20 mouse cellular contexts compared by ENCODE assay signal in genomic region chr3:26637402-26637801, GRCm38 (mm10). TPM values are rescaled to one million over a fixed set of nuclear protein-coding genes. Genes with fewer than 3 reads are reported as not detected.
"Had no signal": no experiment of that assay in that cellular context is flagged by ENCODE, and none has a peak within 500 bp of the region (broad histone marks: within the 10 kb centered on the region; RNA-seq: fewer than 3 reads in every experiment).

TSS of gene Spata16 (plus strand) at chr3:26637620.

- H3K27ac ChIP-seq: lung, embryonic 15.5 days; macrophage; midbrain, embryonic 13.5 days; midbrain, embryonic 15.5 days; neural tube, embryonic 12.5 days; stomach, embryonic 15.5 days; stomach, postnatal 0 days had no signal

- H3K4me1 ChIP-seq: lung, embryonic 15.5 days; megakaryocyte, embryonic 14.5 days; stomach, embryonic 15.5 days had no signal

- H3K4me3 ChIP-seq: lung, embryonic 15.5 days; megakaryocyte, embryonic 14.5 days; midbrain, embryonic 13.5 days; midbrain, embryonic 15.5 days; neural tube, embryonic 12.5 days; stomach, embryonic 15.5 days had no signal

- DNase-seq: liver, postnatal 0 days; lung, adult 2 months; lung, postnatal 14 days; lung, postnatal 36 days; right cerebral cortex, postnatal 14 days; thymus, adult 2 months; thymus, postnatal 25 days; thymus, postnatal 4 days had no signal

- H3K36me3 ChIP-seq: lung, embryonic 15.5 days; midbrain, embryonic 13.5 days; midbrain, embryonic 15.5 days; neural tube, embryonic 12.5 days; stomach, embryonic 15.5 days had no signal

- H3K9ac ChIP-seq: liver, postnatal 0 days; lung, embryonic 15.5 days; midbrain, embryonic 13.5 days; midbrain, embryonic 15.5 days; neural tube, embryonic 12.5 days; stomach, embryonic 15.5 days had no signal

- H3K9me3 ChIP-seq: lung, embryonic 15.5 days; midbrain, embryonic 13.5 days; midbrain, embryonic 15.5 days; neural tube, embryonic 12.5 days; stomach, embryonic 15.5 days had no signal

RNA-seq across cellular contexts. Expression of gene Spata16, which starts in this region (rescaled TPM):
- total RNA-seq: megakaryocyte progenitor cell, adult 5-6 weeks; midbrain, postnatal 0 days; monocyte, adult 5-6 weeks; neutrophil, adult 5-6 weeks had no signal
